Mouse (Mus musculus): ENCODE measurements at regions not wholly inside any gene's neighbourhood (a gene's known extent, or its start where the extent isn't known, plus 50 kb on each side); places are given as distances from the start of the nearest gene placed in this dataset.
A peak's percentile ranks its signal among the peaks of the same experiment; 100 is the strongest.

DNA sequence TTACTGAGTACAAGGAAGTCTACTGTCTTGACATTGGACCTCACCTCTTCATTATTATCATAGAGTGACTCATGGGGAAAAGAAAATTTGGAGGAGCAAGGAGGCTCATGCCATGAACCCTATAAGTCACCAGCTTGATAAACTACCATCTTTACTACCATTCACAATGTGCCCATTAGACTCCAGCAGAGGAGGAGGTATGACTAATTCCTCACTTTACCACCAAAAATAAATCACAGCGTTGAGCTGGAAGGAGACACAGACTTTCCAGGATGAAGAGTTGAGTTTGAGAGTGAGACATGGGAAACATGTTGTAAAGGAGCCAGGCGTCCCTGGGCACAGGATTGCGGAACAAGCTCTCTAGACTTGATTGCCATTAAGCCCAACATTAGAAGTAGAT, 195.0 kb upstream of the Mctp2 start:
- DNase-seq (ENCODE audit: low read depth, low spot score) = no peak

DNA sequence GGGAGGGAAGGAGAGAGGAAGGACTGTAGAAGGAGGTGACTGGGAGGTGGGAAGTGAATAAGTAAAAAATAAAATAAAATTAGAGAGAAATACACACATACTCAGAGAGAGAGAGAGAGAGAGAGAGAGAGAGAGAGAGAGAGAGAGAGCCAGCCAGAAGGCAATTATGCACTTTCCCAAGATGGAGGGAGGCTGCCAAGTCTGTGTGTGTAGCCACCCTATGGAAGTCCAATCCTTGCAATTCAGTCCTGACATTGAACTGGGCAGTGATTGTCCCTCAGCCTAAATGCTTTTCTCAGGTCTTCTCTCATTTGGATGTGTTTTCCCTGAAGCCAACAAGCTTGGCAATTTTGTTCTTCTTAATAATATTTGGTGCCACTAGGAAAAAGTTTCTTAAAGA, 197.3 kb upstream of the Mctp2 start:
- no peak for DNase-seq (ENCODE audit: low read depth, low spot score)

DNA sequence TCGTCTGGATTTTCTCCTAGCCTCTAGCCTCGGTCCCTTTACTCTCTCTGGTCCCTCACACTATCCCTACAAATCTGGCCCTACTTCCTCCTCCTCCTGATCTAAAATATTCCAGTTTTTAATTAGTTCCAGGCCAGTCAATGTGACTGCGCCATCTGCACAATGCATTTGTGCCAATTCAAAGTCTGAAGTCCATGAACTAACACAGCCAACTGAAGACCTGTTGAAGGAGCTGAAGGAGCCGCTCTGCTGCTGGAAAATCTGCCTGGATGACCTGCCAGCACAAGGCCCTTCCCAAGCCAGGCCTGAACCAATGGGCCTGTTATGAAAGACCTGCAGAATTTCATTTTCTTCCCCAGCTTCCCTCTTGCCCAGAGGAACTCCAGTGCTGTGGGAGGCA, 197.9 kb upstream of the Mctp2 start:
- no peak for DNase-seq (ENCODE audit: low read depth, low spot score)

DNA sequence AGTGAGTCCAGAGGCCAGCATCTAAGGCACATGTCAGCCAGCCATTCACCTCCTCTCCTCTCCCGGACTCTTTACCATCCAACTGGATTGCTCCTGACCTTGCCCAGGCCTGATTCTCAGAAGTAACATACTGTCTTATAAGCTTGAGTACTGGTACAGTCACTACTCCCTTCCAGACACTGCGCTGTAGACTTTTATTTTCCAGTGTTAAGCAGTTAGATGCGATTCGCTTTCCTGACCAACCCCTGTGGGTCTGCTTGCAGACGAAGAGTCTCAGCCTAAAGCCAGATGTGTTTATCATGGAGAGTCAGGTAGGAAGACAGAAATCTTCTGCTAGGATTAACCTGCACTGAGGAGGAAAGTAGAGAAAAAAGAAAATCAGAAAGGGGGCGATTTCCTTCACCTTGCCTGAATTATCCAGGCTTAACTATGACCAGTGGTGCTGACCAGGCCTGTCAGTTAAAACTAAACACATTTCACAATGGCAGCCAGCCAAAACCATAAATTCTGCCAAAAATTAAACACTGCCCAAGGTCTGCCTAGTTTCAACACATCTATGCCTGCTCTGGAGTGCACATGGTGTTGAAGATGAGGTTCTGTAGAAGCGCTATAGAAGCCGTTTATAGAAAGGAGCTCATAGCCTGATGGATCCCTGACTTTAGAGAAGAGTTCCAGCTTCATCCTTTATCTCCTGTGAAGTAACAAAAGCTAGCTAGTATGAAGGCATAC, 199.5 kb upstream of the Mctp2 start:
- DNase-seq (ENCODE audit: low read depth, low spot score) = no peak

- DNase-seq (ENCODE audit: low read depth, low spot score) = no peak
Observed at GRCm38 (mm10) chr7:72507946-72508345, 201.5 kb upstream of the Mctp2 start.

- DNase-seq (ENCODE audit: low read depth, low spot score) = no peak
Observed at GRCm38 (mm10) chr7:72510116-72510515, 203.7 kb upstream of the Mctp2 start.

DNA sequence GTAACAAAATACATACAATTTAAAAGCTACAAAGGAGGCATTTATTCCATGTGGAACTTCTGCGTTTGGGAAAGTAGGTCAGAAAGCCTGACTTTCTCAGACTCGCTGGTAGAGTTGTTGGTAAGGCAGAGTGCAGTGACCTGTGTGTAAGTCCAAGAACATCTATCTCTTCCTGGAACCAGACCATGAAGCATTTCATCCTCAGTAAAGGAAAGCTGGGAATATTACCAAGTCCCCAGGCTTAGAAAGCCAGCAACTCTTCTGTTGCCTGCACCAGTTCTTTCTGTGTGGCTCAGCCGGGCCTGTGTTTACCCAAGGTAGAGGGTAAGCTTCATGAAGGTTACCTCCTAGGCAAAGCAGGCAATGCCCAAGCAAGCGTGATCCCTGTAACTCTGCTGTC, 207.0 kb upstream of the Mctp2 start:
- DNase-seq (ENCODE audit: low read depth, low spot score) = no peak

DNA sequence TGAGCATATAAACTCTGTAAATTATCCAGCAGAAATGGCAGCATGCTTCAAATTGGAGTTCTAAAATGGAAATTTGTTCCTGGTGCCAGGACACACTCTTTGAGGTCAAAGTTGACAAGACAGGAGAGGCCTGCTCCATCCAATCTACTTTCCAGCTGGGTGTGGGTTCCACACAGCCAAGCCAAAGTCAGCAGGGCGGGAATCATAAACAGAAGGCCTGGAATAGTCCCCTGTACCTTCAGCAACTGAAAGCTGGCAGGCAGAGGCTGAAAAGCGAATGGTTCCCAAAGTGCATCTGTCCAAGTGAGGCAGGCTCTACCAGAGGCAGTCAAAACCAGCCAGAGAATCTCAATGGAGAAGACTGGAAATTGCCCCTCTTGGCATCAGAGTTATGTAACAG, 208.4 kb upstream of the Mctp2 start:
- no peak for DNase-seq (ENCODE audit: low read depth, low spot score)

DNA sequence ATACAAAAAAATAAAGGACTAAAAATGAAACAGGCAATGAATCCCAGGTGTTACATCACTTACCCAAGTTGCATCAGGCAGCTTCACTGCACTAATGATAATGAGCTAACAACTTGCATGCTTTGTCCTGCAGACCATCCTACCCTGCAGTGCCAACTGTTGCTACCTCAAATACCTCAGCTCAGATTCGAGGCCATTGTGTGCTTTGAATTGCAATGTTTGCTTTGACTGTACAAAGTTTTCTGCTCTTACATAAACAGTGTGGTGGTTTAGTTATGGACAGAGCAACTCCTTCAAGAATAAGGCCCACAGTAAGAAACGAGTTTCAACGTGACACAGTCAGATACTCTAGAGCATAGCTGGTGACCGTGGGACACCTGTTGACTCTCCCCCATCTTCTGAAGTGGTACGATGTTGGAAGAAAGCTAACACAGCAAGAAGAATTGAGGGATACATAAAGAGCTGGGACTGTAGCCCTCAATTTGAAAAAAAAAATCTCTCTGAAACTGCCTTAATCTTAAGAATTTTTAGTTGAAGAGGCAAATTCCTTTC, 212.1 kb upstream of the Mctp2 start:
- no peak for DNase-seq (ENCODE audit: low read depth, low spot score)

DNA sequence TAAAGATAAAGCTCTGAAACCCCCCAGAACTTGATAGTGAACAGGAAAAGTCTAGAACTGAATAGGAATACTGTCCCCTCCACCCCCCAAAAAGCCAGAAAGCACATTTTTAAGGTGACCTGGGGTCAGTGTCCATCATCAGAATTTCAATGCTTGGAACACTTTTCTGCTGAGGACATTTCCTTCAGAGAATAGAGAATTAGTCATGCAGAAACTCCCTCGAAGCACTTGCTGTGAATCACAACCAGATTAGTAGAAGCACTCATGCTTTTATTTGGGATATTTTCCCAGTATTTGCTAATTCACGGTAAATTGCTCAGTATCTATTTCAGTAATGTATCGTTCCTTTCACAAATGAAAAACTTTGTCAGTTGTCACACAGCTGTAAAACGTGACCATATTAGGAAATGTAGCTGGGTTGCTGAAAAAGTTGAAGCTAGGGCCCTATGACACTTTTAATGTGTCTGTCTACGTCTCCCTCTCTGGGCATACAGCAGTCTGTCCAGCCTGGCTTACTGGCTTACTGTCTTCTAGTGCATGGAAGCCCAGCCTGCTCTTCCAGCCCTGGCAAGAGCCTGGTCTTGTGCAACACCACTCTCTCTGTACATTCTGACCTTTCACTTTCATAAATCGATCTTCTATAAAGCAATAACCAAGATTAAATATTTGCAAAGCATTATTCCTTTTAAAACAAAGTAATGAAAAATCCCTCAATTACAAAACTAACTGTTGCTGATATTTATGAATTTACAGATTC, 213.1 kb upstream of the Mctp2 start:
- DNase-seq (ENCODE audit: low read depth, low spot score) = no peak

DNA sequence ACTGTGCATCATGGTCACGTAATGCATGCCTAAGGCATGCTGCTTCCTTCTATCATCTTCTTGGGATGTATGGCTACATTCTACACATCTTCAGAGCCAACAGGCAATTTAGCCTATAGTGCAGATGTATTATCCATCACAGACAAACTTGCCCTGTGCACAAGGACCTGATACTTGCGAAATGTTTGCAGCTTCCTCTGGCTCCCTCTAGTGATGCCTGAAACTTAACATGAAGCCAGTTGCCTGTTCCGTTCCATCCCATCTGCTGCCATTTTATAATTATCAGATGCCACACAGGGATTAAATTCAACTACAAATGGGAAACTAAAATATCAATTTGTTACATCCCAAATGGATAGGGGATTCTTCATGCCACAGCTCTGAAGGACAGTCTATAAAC, 222.5 kb upstream of the Mctp2 start:
- DNase-seq (ENCODE audit: low read depth, low spot score) = no peak

DNA sequence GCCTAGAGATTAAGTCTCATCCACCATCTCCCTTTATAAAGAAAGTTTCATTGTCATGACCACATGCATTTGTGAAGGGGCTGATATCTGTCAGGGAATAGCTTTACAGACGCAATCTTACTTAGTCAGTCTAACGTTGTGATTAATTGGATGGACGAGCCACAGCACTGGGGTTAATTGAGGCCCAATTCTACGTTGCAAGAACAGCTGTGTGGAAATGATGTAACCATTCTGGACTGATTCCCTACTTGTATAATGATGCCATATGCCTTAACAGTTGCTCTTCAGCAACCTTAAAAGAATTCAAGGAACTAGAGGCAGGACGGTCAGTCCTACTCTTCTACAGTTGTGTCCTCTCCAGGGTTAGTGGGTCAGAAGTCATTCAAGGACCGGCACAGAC, 231.9 kb upstream of the Mctp2 start:
- DNase-seq (ENCODE audit: low read depth, low spot score) = no peak

GRCm38 (mm10) chr7:72539915-72540314, 233.5 kb upstream of the Mctp2 start:
- no peak for DNase-seq (ENCODE audit: low read depth, low spot score)

DNA sequence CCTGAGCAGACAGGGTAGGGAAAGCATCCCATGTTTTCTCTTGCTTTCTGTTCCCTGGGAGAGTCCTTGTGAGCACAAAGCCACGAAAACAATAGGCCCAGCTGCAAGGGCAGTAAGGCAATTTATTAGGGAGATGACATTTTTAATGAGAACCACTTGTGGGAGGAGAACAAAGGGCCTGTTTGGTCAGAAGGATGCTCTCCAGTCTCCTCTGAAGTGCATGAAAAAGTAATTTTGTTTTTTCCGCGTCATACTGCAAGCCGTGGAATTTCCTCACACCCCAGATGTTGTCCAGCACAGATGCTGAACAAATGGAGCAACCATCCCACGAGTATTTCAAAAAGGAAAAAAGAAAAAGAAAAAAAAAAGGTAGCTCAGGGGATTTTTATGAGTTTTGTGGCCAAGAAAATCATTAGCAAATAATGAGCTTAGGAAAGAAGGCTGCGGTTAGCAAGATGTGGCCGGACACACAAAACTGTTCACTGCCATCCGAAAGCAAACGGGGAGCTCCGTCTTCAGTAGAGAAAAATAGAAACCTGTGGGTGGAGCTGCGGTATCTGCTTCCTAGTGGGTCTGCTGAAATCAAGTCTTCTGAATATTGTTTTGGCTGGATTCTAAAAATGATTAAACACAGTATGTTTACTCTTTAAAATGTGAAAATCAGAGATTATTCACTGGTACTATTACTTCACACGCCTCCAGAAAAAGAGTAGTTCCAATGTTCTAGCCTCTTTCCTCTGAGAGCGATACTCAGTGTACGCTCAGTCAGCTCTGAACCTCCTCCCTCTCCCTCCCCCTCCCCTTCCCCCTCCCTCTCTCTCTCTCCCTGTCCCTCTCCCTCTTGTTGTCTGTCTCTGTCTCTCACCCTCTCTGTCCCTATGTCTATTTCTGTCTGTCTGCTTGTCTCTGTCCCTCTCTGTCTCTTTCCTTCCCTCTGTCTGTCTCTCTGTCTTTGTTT, 235.4 kb upstream of the Mctp2 start:
- no peak for DNase-seq (ENCODE audit: low read depth, low spot score)

DNA sequence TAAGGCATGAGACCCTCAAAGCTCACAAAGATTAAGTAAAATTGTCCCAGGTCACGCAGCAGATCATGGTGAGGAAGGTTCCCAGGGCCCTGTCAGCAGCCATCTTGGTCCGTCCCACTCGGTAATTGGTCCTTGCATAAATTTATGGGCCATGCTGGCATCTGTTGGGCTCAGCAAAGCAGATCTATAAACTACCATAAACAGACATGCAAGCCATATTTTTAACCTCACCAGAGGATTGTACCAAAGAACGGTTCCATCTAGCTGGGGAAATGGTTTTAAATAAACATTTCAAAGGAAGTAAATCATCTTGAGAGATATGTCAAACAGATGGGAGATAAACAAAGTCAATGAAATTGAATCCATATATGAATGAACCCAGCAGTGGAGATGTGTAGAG, 237.1 kb upstream of the Mctp2 start:
- DNase-seq (ENCODE audit: low read depth, low spot score) = no peak

DNA sequence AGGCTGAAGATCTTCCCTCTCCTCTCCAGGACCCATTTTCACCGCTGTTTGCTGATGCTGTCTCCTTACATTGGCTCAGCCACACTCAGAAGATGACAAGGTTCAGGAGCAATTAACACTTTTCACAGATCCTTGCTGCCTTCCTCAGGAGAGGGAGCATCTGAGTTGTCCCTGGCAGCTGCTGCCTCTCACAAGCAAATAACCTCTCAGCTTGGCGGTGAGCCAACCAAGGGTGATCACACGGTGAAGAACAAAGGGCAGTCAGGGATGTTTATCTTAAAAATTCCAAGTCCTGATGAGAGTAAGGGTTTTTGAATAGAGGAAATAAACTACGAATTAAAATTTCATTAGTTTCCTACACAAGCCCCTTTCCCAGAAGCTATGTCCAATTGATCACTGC, 237.5 kb upstream of the Mctp2 start:
- no peak for DNase-seq (ENCODE audit: low read depth, low spot score)

DNA sequence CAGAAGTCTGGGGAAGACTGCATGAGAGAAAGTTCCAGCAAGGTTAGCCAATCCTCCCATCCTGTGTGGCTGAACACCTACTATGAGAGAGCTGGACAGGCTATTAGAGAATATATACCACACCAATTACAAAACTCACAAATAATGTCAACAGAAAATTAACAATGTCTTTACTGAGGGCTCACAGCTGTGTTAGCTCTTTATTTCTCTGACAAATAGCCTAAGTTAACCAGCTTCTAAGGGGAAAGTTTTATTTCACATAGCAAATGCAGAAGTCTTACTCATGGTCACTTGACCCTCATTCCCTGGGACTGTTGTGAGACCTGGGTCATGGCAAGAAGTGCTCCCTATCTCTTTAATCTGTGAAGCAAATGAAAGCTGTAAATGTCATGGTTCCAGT, 261.0 kb upstream of the Mctp2 start:
- DNase-seq (ENCODE audit: low read depth, low spot score) = no peak

DNA sequence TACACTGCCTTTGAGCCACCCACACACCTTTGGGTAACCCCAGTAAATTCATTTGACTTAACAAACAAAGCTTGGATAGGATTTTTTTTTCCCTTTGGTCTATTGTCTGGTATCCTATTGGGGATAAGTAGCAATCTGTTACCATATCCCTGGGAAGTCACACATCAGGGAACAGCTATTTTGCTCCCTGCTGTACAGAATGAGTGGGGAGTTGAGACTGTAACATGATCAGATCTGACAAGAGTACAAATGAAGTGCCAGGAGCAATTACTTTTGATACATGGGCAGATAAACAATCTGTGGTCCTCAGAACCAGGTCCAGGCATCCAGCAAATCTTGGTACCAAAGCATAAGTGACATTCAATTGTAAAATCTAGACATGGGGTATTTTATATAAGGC, 262.8 kb upstream of the Mctp2 start:
- peak; percentile 8 for DNase-seq (ENCODE audit: low read depth, low spot score)

- DNase-seq (ENCODE audit: low read depth, low spot score) = no peak
Observed at GRCm38 (mm10) chr7:72574316-72574715, 267.9 kb upstream of the Mctp2 start.

- DNase-seq (ENCODE audit: low read depth, low spot score) = no peak
Observed at GRCm38 (mm10) chr7:72584427-72584826, 278.0 kb upstream of the Mctp2 start.

GRCm38 (mm10) chr7:72589241-72589668, 282.8 kb upstream of the Mctp2 start:
- no peak for DNase-seq (ENCODE audit: low read depth, low spot score)
